Mouse (Mus musculus): ENCODE data around the gene Cacna1e.

- TF ChIP-seq CTCF (IDR thresholded peaks at IDR 0.05; ENCODE audit: borderline replicate concordance, extremely low read depth, insufficient read depth, insufficient read length) = no peak
- no peak for TF ChIP-seq POLR2A (IDR thresholded peaks at IDR 0.05; ENCODE audit: borderline replicate concordance, extremely low read depth, insufficient read depth, insufficient read length, poor library complexity, severe bottlenecking)
Measured at GRCm38 (mm10) chr1:154602531-154602930, 281.8 kb downstream of the Cacna1e start.

Measured in brain, embryonic 14.5 days (tissue).